Mouse (Mus musculus) hindlimb bud, embryonic 11.5 days (tissue): ENCODE data around the gene Isl2.
A peak's percentile ranks its signal among the peaks of the same experiment; 100 is the strongest.

ENCODE experiments used
- DNase-seq: peaks from one replicate; pipeline ENCODE4 v3.0.0-alpha.2; 2012; ENCODE audit warnings: low read depth, low spot score; ENCODE audit errors: extremely low spot score

Isl2 gene

DNA sequence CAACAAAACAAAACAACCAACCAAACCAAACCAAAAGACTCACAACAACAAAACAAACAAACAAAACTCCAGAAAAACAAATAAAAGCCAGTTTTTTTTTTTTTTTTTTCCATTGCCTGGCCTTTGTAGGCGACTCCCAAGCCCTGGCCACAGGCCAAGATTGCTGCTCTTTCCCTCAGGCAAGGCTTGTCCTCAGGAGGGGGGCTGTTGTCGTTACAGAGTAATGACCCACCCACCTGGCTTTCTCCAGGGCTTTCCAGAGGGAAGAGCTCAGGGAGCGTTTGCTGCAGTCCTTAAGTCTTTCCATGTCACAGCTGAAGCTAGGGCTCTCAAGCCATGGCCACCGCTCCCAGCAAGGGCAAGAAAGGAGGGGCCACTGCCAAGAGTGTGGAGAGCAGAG is at the start of gene Isl2:
Isl2 (plus strand) TSS at position 296 of the 400 bp plus-strand sequence.
- DNase-seq = no peak

DNA sequence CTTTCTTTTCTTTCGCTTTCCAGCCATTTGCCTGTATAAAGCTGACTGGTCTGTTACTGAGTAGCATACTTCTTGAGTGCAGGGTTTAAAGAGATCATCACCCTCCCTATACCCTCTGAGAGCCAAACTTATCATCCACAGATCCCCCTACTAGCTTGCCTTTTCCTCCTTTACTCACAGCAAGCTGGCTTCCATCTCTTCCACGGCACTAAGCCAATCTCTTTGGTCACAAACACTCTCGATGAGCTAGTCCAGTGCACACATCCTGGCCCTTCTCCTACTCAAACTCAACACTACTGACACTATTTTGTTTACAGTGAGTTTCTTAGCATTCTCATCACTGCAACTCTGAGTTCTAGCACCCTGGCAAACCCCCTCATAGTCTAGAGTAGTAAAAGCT is 30.6 kb upstream of the Isl2 start:
- DNase-seq = no peak

DNA sequence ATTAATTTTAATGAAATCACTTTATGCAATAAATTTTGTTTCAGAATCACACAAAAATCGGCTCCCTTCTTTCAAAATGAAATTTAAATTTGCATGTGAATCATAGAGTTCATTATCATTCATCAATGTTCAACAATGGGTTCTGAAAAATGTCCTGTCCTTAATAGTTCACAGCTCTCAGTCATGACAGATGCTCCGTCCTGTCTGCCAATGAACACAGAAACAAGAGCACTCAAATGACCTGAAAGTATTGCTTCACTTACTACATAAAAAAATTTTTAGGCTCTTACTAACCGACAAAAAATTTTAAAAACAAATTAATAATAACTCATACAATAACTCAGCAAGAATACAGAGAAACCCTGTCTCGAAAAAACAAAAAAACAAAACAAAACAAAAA is 29.8 kb upstream of the Isl2 start:
- DNase-seq = no peak

DNA sequence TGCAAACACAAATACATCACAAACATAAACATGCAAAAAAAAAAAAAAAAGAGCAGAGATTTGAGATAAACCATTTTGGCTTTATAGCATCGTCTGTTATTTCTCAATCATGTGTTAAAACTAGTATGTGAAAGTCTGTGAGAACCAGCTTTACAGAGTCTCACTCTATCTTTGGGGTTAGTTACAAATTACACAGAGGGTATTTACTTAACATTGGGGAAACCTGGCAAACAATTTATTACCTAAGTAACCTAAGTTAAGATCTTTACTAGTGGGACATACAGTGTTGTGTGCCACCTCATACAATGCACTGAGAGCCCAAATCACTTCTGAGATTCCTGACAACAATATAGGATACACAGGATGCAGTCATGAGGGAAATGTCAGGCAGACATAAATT is 28.7 kb upstream of the Isl2 start:
- no peak for DNase-seq

DNA sequence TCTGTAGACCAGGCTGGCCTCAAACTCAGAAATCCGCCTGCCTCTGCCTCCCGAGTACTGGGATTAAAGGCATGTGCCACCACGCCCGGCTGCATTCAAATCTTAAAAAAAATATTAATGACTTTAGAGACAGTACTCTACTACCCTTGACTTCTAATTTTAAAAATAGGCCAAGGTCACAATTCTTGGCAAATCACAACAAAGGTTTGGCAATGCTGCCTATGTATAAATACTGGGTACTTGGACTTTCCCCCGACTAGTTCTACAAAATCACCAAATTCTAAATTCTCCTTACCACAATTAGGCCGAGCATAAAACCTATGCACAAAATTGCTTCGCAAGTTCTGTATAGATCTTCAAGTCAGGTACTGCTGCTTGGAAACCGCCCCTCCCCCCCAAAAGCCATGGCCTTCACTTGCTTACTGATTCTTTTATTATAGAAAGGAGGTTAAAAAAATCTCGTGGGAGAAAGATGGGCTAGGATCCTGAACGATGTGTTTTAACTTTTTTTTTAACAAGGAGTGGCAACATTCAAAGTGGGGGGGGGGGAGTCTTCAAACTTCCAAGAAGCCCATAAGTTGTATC is 27.7 kb upstream of the Isl2 start:
- no peak for DNase-seq

DNA sequence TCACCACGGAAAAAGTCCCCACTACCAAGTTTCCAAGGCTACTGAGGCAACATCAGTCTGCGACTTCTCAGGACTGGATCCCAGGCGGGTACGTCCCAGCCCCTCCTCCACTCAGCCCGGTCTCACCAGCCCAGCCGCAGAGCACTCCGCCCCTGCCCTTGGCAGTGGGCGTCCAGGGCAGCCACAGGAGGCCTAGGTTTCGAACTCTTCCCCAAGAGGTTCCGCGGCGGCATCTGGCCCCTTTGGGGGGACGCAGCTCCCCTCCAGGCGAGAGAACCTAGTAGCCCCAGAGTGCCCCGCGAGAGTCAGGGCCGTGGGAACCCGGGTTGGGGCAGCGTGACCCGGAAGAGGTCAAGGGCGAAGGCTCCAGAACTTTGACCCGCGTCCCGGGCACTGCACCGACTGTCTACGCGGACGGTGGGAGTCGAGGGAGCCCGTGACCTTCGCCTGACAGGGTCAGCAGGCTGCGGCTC is 26.9 kb upstream of the Isl2 start:
- no peak for DNase-seq

DNA sequence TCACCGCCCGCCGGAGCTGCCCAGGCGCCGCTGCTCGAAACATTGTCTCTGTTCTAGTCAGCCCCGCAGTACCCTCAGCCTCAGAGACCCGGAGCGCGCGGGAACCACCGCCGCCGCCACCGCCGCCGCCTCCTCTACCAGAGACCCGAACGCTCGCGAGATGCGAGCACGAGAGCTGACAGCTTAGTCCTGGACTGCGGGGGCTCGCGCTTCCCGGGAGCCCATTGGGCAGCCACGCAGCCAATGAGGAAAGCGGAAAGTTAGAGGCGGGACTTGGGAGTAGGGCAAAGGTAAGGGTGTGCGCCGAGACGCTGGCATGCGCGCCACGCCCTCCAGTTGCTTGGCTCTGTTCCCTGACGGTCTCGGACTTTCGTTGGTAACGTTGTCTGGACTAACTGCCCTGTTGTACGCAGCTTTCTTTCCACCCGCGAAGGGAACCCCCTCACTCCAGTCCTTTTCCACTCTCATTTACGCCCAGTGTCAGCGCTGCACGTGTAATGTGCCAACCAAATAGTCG is 26.4 kb upstream of the Isl2 start, which contains the start of gene Etfa:
Etfa (minus strand) TSS at position 217 of the 517 bp plus-strand sequence.
- peak; percentile 89 for DNase-seq

DNA sequence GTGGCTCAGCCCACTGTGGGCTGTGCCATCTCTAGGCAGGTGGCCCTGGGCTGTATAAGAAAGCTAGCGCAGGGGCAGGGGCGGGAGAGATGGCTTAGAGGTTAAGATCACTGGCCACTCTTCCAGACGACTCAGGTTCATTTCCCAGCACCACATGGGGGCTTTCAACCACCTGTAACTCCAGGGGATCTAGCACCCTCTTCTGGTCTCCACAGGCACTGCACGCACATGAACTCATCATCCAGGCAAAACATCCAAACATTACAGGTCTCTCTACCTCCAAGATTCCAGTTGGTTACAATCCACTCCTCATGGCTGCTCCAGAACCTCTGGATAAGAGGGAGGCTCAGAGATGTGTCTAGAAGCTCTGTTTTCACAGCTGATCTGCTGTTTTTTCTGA is 12.8 kb upstream of the Isl2 start:
- DNase-seq = no peak

DNA sequence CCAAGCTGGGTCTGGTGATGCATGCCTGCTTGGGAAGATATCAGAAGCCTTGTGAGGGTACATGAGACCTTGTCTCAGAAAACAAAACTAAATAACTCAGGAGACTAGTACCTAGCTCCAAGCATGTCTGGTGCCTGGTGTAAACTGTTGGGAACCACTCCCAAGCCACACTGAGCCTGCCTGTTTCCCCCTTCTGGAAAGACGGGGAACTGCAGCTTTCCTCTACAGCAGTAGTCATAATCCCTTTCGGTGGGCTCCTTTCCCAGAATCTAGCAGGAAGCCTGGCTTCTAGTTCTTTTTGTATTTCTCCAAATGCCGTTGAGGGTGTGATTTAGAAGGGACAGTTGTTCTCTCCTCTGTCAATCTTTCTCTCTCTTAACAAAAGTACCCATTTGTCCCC is 2.6 kb upstream of the Isl2 start:
- DNase-seq = no peak

DNA sequence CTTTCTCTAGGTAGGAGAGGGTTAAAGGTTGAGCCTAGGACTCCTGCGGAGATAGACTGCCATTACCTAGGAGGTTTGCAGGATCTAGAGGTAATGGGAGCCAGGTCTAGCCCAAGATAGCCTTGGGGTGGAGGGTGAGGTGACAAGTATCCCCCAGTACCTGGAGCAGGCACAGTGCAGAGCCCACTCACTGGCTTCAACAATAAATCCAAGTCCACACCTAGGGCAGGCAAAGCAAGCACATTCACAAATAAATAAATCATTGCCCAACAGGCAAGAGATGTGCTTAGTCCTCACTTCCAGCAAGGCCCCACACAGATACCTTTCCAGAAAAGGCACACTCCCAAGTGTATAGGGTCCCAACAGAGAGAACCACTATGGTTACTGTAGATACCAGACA is 534 bp downstream of the Isl2 start:
- no peak for DNase-seq

DNA sequence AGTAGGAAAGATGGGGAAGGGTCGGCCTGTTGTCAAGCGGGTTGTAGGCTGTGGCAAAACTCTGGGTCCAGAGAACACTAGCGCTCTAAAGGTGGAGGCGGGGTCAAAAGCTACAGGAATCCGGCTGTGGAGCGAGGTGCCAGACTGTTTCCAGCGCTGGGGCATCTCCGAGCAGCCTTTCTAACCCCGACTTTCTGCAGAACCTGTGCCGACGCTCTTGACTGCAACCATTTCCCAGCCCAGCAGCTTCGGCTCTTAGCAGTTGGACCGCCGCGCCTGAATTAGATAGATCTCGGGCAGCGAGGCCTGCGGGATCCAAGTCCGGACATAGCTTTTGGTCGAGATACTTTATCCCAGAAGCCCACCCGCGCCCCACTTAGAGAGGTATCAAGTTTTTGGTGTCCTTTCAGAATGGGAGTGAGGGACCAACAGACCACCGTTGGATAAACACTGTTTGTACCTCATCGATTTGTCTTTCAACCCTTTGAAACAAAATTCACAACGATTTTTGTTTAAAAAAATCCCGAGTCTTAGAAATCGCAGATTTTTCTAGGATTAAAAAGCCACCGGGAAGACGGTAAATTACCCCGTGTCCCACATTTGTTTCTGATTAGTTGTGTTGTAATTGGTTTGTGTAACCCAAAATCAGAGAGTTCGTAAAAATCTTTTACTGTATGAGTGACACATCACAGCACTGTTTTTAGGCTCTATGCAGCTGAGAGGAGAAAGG is 1.4 kb downstream of the Isl2 start:
- no peak for DNase-seq

DNA sequence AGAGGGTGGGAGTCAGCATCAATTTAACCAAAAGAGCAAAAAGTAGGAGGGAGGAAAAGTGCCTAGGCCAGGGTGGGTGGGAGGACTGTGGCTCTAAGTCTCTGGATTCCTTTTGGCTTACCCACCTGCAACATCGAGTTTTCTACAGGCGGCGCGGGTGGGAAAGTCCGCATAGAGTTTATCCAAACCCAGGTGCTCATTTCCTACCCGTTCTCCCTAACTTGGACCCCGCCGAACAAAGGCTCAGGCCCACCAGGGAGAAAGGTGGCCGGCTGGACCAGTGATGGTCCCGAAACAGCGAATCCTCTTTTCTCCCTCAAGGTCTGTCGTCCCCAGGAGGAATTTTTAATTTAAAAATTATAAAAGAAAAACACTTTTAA is 1.9 kb downstream of the Isl2 start:
- DNase-seq = no peak

DNA sequence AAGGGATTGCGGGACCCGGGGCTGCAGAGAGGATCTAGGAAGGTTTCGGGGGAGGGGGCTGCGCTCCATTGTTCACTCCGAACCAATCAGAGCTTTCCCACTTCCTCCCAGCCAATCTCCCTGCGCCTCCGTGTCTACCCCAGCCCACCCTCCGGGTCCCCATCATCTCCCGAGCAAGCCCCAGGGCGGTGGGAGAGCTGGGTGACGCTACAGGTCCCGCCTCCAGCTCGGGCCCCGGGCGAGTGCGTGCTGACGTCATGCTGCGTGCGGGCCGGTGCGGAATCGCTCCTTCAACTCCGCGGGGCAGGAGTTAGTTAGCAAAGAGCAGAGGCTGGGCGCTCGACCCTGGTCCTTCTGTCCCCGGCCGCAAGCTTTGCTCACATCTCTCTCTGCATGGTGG is 2.4 kb downstream of the Isl2 start:
- no peak for DNase-seq

DNA sequence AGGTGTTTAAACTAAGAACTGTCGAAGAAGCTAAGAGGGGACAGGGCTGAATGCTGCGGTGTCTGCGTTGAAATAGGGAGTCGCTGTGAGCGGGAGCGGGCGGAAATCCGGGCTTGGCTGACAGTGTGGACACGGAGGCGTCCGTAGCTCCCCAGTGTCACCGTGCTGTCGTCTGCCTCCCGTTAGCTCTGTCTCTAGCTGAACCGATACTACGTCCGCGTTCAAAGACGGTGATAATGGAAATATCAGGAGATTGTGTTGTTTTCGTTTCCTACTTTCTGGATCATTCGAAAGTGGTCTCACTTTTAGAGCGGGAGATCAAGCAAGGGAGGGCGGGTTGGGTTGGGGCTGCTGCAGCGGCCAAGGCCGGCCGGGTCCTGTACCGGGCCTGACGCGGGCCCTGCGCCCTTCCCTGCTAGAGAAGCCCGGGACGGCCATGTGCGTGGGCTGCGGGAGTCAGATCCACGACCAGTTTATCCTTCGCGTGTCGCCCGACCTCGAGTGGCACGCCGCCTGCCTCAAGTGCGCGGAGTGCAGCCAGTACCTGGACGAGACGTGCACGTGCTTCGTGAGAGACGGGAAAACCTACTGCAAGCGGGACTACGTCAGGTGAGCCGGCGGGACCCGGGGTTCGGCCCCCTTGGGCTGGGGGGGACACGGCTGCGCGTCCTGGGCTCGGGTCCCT is 3.4 kb downstream of the Isl2 start:
- DNase-seq = no peak

DNA sequence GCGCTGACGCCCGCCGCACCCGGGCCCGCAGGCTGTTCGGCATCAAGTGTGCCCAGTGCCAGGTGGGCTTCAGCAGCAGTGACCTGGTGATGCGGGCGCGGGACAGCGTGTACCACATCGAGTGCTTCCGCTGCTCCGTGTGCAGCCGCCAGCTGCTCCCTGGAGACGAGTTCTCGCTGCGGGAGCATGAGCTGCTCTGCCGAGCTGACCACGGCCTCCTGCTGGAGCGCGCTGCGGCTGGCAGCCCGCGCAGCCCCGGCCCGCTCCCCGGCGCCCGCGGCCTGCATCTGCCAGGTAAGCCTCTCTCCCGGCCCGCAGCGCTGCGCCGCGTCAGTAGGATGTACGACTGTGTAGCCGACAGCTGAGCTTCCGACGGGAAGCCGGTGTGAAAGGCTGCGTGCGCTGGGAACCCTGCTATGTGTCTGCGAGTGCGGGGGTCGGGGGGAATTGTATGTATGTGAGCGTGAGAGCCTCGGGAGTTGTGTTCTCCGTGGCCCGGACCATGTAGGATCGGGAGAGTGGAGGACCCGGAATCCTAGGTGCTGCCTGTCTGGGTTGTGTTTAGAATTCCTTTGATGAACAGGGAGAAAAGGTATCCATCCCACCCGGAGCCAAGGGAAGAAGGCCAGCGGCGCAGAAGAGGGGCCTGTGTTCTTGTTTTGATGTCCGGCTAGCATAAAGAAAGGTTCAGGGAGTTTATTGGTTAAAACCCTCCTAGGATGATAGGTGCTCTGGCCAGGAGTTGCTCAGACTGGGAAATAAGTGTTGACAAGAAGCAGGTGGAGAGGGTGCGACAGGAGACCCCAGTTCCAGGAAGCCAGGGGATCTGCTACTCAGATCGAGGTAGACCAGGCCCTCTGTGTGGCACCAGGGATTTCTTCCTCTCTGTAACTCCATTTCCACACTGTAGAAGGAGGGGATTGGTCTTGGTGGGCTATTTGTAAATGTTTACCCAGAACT is 4.2 kb downstream of the Isl2 start:
- no peak for DNase-seq

DNA sequence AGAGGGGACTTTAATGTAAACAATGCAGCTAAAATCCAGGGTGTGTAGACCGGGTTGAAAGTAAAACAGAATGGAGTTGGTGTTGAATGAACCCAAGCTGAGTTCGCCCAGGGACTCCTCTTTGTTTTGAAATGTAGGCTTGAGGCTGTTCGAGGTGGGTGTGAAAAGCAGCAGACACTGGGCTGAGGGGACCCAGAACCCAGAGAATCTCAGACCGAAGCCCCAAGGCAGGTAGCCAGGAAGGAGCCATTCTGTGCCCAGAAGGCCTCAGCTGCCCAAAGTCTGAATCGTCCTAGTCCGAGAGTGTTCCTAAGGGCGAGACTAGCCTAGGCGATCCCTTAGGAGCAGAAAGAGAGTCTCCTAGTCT is 4.8 kb downstream of the Isl2 start:
- DNase-seq = no peak

DNA sequence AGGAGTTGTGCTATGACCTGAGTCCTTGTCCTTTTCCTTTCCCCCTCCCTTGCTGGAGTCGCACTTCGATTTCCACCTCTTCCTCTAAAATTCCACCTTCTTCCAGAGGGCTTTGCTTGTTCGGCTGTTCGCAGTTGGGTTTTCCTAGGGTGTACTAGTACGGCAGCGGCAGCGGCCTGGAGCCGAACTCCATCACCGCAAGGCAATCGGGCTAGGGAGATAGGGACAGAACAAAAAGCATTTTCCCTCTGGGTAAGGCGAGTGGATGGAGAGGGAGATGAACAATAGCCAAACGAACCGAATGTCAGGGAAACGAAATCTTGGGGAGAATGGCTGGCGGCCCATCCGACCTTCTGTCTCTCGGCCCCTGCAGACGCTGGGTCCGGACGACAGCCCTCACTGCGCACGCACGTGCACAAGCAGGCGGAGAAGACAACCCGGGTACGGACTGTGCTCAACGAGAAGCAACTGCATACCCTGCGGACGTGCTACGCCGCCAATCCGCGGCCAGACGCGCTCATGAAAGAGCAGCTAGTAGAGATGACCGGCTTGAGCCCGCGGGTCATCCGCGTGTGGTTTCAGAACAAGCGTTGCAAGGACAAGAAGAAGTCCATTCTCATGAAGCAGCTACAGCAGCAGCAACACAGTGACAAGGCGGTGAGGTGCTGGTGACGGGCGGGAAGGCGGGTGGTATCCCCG is 5.4 kb downstream of the Isl2 start:
- no peak for DNase-seq

DNA sequence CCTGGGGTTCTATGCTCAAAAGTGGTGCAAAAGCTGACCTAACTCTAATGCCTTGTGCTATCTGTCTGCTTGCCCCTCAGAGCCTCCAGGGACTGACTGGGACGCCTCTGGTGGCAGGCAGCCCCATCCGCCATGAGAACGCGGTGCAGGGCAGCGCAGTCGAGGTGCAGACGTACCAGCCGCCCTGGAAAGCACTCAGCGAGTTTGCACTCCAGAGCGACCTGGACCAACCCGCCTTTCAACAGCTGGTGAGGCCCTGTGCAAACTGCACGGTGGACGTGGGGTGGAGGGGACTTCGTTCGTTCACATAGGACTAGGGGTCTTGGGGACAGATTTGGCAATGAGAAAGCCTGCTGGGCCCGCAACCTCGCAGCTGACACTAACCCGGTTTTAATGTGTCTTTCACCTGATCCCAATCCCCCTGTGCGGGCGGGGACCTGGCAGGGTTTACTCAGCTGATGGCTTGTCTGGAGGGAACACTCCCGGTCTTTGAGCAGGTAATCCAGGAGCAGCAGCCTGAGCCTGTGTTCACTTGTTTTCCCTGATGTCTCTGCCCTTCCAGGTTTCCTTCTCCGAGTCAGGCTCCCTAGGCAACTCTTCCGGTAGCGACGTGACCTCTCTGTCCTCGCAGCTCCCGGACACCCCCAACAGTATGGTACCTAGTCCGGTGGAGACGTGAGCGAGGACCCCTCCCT is 6.5 kb downstream of the Isl2 start:
- DNase-seq = no peak

DNA sequence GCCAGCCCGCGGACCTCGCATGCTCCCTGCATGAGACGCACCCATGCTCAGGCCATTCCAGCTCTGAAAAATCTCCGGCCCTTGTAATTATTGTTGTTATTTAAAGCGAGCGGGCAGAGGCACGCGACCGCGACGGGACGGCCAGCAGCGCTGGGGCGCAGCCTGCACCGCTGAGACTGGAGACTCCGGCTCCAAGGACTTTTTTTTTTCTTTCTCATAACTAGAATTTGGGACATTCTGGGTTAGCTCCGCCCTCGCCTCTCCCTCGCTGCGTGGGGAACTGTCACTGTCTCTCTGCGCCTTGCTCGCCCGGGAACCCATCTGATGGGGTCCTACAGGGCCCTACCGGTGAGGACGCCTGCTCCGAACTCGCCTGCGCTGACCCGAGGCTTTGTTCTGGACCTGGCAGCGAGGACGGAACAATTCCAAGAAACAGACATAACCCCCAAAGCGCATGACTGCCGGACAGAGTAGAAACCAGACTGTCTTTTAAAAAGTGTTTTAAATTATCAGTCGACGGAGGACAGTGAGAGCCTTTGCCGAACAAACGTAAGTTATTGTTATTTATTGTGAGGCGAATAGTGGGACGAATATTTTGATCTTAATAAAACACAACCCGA is 7.2 kb downstream of the Isl2 start:
- no peak for DNase-seq
